Mouse (Mus musculus) frontal cortex, adult (tissue): ENCODE data around the gene Mlxip.
A peak's percentile ranks its signal among the peaks of the same experiment; 100 is the strongest.

Source experiments
- ATAC-seq: cut with Nextera tagmentation; 2 replicates; pipeline ENCODE4 v1.9.2; 2017; ENCODE audit warnings: mild to moderate bottlenecking, moderate library complexity, mixed read lengths; ENCODE audit not compliant: low TSS enrichment

The Mlxip gene

DNA sequence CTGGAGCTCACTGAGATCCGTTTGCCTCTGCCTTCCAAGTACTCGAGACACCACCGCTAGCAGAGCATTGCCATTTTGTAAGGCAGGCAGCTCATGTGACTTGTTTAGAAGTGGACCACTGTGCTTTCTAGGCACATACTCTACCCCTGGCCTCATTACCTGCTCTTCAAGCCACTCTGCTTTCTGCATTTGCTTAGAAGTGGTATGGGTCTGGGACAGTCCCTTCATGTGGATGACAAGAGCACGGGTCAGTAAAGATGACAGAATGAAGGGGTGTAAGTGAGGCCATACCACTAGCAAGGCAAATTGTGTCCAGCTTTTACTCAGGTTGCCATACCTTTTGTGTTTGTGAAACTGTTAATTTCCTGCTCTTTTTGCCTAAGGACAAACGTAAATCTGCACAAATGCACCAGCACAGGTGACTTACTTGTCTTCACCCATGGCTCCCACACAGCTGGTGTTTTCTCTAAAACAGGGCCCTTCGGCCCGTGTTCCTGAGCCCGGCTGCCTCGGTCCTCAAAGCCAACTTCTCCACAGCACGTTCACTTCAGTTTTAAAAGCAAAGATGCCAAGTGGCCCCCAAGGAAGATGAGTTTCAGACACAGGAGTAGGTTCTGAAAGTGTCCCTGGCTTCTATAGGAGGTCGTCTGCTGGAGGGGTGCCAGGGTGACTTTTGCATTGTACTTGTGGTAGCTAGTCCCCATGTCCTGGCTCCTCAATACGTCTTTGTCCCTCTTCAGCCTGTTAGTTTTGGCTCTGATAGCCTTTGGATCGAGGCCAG, 37.1 kb downstream of the Mlxip start:
- no peak for ATAC-seq

GRCm38 (mm10) chr5:123432305-123432874, 37.8 kb downstream of the Mlxip start:
- ATAC-seq = no peak

DNA sequence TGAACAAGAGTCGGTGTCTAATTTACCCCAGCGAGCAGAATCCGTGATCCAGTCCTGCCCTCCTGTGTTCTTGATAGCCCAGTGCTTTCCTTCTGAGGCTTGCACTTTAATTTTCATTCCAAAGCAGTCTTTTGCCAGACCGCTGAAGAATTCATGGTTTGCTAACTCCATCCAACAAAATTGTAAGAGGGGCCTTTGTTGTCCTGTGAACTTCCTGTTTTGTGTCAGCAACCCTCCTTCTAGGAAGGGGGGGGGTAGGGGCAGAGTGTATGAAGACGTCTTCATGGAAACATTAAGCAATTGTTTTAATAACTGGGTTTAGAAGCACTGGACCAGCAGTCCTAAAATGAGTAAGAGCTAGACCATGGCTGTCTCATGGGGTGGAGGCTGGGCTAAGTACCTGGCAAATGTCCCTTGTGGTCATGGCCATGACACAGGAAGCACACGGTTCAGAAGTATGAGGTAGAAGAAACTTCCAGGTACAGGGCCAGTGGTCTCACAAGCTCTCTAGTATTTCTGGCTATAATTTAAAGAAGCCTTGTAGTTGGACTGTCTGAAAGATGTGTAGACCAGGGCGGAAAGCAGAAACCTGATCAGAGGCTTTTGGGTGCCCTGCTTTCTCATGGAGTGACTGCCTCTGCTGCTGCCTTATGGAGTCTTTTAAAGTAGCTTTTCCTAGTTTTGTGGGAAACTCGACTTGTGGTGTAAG, 41.6 kb downstream of the Mlxip start:
- ATAC-seq = no peak

- peak; percentile 32; the same call in 1 of the 2 replicates for ATAC-seq
These were observed 42.2 kb downstream of the Mlxip start for GRCm38 (mm10) chr5:123436780-123437175.

DNA sequence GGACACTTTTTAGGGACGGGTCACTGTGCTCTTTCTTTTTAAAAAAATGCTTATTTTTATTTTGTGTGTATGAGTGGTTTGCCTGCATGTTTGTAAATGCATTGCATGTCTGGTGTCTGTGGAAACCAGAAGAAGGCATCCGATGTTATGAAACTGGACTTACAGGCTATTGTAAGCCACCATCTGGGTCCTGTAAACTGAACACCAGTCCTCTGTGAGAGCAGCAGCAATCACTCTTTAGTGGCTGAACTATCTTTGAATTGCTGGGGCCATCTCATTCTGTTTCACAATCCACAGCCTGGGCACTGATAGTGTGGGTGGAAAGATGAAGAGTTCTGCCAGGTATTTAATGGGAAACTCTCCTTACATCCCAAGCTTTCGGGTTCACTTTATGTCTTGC, 43.8 kb downstream of the Mlxip start:
- ATAC-seq = no peak

DNA sequence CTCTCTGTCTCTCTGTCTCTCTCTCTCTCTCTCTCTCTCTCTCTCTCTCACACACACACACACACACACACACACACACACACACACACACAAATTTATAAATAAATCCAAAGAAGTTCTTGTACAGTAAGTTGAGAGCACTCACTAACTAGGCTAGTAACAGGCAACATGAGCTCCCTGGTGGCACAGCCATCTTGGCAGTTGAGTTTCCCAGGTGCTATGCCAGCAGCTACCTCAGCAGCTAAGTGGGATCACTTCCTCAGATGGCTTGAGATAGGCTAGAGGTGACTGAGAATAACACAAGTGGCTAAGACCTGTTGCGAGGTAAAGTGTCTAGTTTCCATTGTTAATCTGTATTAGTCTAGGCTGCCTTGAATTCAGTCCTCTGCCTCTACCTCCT, 44.7 kb downstream of the Mlxip start:
- no peak for ATAC-seq

GRCm38 (mm10) chr5:123439941-123440340, 45.3 kb downstream of the Mlxip start:
- no peak for ATAC-seq

DNA sequence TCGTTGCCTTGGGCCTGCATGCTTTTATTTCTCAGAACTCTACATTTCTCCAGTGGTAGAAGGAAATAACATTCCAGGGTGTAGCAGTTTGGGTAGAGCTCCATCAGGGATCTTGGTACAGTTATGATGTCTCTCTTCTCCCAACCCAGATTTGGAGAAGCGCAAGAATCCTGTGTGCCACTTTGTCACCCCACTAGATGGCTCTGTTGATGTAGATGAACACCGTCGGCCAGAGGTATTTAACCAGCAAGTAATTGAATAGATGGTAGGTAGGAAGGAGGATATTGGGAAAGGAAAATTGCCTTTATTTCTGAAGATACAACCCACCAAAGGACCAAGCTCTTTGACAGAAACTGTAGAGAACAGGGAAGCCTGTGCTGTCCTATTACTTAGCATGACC, 46.1 kb downstream of the Mlxip start:
- peak; percentile 41; the same call in 1 of the 2 replicates for ATAC-seq

DNA sequence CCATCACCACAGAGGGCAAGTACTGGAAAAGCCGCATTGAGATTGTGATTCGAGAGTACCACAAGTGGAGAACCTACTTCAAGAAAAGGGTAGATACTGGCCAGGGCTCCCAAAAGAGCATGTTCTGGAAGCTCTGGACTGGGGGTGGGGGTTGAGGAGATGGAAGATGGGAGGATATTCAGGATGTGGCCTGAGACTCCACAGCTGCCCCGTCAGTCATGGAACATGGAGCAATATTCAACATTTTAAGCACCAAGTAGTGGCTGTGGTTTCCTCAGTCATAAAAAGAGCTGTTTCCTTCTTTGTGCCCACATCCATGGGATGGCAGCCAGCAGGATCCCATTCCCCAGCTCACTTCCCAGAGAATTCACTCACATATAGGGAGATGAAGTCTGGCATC, 47.7 kb downstream of the Mlxip start:
- no peak for ATAC-seq

DNA sequence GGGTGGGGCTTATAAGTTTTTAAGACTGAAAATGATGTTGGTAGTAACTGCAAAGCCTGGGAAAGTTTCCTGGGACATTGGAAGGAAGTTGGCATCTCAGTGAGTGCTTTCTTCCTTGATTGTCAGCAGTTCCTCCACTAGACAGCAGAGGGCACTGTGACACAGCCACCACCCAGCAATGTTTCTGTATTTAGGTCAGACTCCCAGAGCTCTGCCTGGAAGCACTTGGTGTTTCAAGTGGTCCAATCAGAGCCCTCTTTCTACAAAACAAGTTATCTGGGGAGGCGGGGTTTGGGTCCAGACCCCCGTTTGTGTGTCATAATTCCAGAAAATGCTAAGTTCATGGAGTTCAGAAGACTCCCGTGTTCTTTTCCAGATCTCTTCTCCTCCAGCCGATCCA, 49.5 kb downstream of the Mlxip start:
- peak; percentile 75; the same call in 1 of the 2 replicates for ATAC-seq

DNA sequence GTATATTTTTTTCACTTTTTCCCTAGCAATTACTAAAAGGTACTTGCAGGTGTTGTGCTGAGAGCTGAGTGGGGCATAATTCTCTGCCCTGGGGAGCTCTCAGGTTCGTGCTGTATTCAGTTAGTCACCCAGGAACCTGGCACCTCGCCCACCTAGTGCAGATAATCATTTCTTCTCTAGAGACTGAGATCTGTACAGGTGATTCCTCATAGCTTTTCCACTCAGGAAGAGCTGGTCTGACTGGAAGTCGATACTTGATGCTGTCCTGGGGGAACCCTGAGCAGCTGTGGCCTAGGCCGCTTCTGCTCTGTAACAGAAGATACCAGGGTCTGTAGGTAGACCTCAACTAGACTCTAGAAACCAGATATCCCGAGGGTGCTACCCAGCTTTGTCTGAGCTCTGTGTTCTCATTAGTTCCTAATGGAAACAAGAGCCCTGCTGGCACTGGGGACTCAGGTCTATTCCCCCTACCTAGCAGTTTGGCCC, 50.3 kb downstream of the Mlxip start:
- ATAC-seq = no peak

GRCm38 (mm10) chr5:123451886-123452285, 57.3 kb downstream of the Mlxip start:
- no peak for ATAC-seq

GRCm38 (mm10) chr5:123461420-123461819, 66.8 kb downstream of the Mlxip start:
- ATAC-seq = no peak

DNA sequence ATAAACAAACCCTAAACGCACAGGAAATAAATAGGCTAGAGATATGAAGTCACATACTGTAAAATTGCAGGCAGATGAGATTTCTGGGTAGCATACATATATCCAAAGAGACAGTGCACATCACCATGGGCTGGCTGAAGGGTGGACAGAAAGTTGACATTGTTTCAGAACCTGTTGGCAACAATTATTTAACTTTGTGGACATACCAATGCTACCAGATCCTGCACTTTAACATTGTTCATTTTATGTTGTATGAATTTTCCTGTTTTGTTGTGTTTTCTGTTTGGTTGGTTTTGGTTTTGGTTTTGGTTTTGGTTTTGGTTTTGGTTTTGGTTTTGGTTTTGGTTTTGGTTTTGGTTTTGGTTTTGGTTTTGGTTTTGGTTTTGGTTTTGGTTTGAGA, 70.0 kb downstream of the Mlxip start:
- ATAC-seq = no peak

DNA sequence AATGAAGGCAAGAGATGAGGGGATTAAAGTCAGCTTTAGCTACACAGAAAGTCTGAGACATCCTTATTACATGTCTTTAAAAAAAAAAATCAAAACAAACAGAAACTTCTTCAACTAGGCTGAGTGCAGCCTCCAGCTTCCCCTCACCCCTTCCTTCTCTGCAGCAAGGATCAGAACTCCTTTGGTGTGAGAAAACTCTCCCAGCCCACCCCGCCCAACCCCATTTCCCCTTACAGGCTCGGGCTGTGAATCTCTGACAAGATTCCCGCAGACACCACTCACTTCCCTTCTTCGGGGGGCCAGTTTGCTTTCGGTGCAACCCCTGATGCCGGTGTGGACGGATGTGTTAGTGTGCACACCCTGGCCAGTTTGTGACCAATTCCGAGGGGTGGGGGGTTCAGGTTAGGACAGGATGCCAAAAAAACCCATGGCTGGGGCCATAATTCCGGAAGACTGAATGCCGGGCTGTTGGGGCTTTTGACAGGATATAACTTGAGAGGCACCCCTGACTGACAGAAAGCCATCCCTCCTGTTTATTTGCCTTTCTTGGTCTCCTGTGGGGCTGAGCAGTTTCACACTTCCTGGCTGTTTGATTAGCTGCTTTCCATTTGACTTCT, 76.3 kb downstream of the Mlxip start:
- ATAC-seq = no peak

GRCm38 (mm10) chr5:123473817-123474216, 79.2 kb downstream of the Mlxip start:
- no peak for ATAC-seq

GRCm38 (mm10) chr5:123487659-123488395, 93.2 kb downstream of the Mlxip start:
- ATAC-seq = no peak

DNA sequence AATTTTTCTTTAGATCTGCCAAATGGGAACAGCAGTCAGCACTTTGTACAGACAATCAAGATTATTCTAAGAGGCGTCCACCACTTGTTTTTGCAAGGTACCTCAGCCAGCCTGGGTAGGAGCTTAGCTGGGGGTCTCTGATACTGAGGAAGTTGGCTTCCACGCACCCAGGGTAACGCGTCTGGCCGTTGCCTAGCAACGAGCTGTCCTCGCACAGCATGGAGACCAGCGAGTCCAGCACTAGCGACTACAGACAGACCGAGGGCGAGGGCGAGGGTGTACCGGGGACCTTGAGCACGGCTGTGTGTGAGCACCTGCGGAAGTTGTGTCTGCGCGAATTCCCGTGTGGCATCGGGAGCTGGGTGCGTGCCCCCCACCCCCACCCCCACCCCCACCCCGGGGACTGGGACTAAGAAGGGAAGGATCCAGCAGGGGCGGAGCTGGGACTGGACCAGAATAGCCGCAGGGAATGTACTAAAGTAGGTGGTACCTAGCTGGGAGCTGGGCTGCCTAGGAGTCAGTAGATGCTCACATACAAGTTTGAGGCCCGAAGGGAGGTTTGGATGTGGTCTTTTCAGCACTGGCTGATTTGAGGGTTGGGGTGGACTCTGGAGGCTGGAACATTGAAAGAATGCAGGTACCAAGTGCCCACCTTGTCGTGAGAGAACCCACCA, 94.7 kb downstream of the Mlxip start, which contains the start of the genes Lrrc43 and Il31:
Gene Lrrc43 (plus strand): TSS at position 194 of the 674 bp plus-strand sequence.
Gene Il31 (minus strand): TSS at position 378 of the 674 bp plus-strand sequence.
- ATAC-seq = no peak

DNA sequence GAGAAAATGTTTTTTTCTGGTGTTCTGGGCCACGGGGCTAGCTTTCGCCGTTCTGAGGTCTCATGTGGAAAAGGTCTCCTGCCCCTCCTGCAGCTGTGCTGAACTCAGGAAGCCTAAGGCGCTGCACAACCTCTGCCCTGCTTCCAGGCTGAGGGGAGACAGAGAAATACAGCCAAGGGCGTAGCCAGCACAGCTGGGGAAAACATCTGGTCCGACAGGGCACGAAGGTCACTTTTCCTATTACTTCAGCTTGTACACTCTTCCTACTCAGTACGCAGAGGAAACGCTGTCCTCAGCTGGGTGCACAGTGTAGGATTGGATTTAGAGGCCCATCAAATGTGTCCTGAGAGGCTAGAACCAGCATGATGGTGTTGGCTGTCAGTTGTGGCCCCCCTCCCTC, 95.3 kb downstream of the Mlxip start:
- no peak for ATAC-seq

DNA sequence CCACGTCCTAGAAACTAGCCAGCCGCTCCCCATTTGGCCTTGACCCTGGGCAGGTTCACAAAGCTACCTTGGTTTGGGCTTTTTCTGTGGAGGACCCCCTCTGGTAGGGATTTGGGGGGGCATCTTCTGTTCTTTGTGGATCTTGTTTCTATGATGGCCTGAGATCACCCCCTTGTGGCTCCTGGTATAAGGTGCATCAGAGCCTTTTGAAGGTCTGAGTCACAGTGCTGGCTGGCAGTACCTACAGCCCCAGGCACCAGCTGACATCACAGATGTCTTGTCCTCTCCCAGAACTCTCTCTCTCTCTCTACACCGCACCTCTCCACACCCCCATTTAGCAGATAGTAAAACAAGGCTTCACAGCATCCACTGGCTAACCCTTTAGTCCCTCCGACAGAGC, 105.1 kb downstream of the Mlxip start:
- ATAC-seq = peak; percentile 83

- ATAC-seq = no peak
These were observed 107.4 kb downstream of the Mlxip start for GRCm38 (mm10) chr5:123501973-123502372.
